Mouse (Mus musculus) layer of hippocampus, postnatal 10 days (tissue): ENCODE results near the gene Cd80. TPM values are rescaled to one million over a fixed set of nuclear protein-coding genes. Genes with fewer than 3 reads are reported as not detected.

Source experiments
- DNase-seq, 2 experiments: peaks; one replicate each; pipeline ENCODE4 v3.0.0; 2021; ENCODE audit warnings: low spot score in 2 of 2
- total RNA-seq, 2 experiments: library from RNA; stranded (reverse); gene quantifications; 2 replicates each; pipeline ENCODE4 v1.2.3; 2021

Gene Cd80
- total RNA-seq, 2 experiments from 2014 or later = 0.18 to 0.42 TPM

- DNase-seq = no peak
Measured at GRCm38 (mm10) chr16:38521211-38521987, 66.0 kb downstream of the Cd80 start.

DNA sequence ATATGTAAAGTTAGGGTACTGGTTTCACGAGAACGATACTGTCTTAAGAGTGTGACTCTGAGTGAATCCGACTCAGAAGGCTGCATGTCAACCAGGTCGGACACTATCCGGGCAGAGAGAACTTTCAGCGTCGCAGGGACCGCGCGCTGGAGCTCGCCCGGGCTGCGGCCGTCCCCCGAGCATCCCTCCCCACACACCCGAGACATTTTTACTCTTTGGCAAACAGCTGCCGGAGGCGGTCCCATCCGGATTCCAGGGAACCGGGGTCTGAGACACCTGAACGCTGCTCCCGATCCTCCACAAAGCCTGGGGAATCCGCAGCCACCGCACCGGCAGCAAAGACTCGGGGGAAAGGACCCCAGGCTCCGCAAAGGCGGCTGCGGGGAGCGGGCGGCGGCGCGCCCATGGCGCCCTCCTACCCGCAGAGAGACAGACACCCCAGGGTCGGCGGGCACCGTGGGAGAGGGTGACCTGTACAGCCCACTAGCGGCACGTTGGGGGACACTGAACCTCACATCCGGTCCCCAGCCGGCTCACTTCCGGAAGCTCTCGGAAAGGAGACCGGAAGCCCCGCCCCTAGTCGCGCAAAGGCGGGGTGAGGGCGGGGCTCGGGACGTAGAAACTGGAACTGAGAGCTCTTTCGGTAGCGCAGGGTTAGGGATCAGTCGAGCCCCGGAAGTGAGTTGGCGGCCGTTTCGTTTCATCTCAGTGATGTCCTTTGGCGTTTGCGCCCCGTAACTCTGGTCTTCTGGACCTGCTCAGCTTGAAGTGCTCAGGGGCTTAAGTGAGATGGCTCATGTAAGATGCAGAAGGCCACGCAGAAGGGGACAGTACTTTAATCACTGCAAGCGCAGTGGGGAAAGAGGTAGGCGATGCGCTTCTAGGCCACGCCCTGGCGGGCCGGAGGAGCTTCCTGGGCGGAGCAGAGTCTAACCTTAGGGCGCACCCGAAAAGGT is 67.0 kb downstream of the Cd80 start, which contains the start of gene Timmdc1:
Gene Timmdc1 (minus strand): TSS at position 535 of the 956 bp plus-strand sequence.
- DNase-seq = peak; percentile 94 to 96

DNA sequence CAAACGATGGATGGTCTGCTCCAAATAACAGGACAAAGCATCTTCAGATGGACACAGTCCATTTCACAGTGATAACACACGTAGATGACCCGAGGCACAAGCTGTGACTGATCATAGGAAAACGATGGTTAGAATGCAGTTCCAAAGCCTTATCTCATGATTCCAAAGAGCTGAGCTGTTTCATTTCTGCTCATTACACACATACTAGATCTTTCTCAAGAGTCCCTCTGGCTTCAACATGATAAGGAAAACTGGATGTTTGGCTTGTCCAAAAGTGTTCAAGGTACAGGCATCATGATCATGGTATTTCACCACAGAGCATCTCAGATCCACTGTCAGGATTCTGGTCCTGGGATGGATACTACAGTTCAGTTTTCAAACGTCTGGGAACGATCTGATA is 70.9 kb downstream of the Cd80 start:
- DNase-seq = no peak

- DNase-seq = peak; percentile 81 to 85
Measured at GRCm38 (mm10) chr16:38536544-38537146, 81.3 kb downstream of the Cd80 start.

DNA sequence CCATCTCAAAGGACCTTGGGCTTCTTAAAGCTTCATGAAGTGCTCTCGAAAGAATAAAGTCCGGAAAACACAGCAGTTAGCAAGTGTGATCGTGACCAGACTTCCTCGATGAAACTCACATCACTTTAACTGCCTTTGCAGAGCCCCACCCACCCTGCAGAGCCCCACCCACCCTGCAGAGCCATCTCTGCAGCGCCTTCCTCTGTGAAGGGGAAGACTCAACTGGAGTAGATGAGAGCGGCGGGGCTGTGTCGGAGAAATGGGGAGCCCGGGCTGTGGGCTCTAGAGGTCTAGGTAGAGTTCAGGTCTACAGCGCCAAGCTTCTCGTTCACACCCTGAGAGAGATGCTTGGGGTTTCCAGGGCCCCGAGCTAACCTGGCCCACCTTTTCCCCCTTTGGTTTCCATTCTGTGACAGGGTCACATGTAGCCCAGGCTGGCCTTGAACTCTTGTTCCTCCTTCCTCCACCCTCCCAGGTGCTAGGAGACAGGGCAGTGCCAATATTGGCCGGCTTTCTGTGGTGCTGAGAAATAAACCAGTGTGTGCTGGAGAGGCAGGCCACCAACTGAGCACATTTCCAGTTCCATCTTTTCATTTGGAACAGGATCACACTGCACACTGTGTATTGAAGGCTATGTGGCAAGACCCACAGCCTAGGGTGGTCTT is 83.5 kb downstream of the Cd80 start:
- no peak for DNase-seq

Other genes starting within 250 kb of the Cd80 start
- not detected for gene Nr1i2, start 160.7 kb upstream of the Cd80 start, total RNA-seq
- gene Maats1, start 113.4 kb upstream of the Cd80 start, total RNA-seq = 1 to 10 TPM; 1.7 to 1.8 TPM
- gene Cox17, start 108.6 kb upstream of the Cd80 start, total RNA-seq = 10 to 100 TPM; 66.5 to 94.2 TPM
- gene Gm21987, start 108.5 kb upstream of the Cd80 start, total RNA-seq = not detected
- gene Popdc2, start 93.4 kb upstream of the Cd80 start, total RNA-seq = under 1 TPM; 0.23 to 0.42 TPM
- gene Pla1a, start 22.4 kb upstream of the Cd80 start, total RNA-seq = under 1 TPM; 0.62 to 0.98 TPM
- gene Adprh, start 2.9 kb upstream of the Cd80 start, total RNA-seq = 10 to 100 TPM; 60.5 to 62.9 TPM
- 10 to 100 TPM; 30.5 to 32.9 TPM for gene Timmdc1, start 67.1 kb downstream of the Cd80 start, total RNA-seq
- 10 to 100 TPM; 39.4 to 44.2 TPM for gene Poglut1, start 94.7 kb downstream of the Cd80 start, total RNA-seq
- gene Tmem39a, start 103.1 kb downstream of the Cd80 start, total RNA-seq = 10 to 100 TPM; 24.3 to 25.3 TPM